In genomic region chr1:80021866-80022265, GRCm38 (mm10) we compare ENCODE assay signal across 24 mouse cellular contexts.
"Had no signal": no experiment of that assay in that cellular context is flagged by ENCODE, and none has a peak within 500 bp of the region (broad histone marks: within the 10 kb centered on the region; RNA-seq: fewer than 3 reads in every experiment).

No protein-coding gene starts in this region.

- ATAC-seq: liver, embryonic 12.5 days had no signal

- H3K27me3 ChIP-seq: limb, embryonic 13.5 days; liver, embryonic 12.5 days; liver, embryonic 15.5 days; lung, embryonic 15.5 days; megakaryocyte, embryonic 14.5 days; midbrain, embryonic 12.5 days had no signal

- H3K9ac ChIP-seq: limb, embryonic 13.5 days; liver, embryonic 12.5 days; liver, embryonic 15.5 days; lung, embryonic 15.5 days; midbrain, embryonic 12.5 days had no signal

- H3K9me3 ChIP-seq: limb, embryonic 10.5 days; limb, embryonic 13.5 days; liver, embryonic 12.5 days; liver, embryonic 15.5 days; lung, embryonic 15.5 days; megakaryocyte, embryonic 14.5 days; midbrain, embryonic 12.5 days had no signal

- DNase-seq: kidney, adult 2 months; kidney, postnatal 25 days; layer of hippocampus, adult 9-11 months; liver; lung, adult 18-20 months; lung, postnatal 10 days; lung, postnatal 36 days; right cerebral cortex, adult 18-20 months; right cerebral cortex, postnatal 14 days; right cerebral cortex, postnatal 4 days; thymus, adult 2 months; thymus, postnatal 14 days; thymus, postnatal 4 days had no signal

- H3K36me3 ChIP-seq: limb, embryonic 10.5 days; limb, embryonic 13.5 days; liver, embryonic 12.5 days; liver, embryonic 15.5 days; lung, embryonic 15.5 days; midbrain, embryonic 12.5 days had no signal

- H3K4me1 ChIP-seq: limb, embryonic 10.5 days; limb, embryonic 13.5 days; midbrain, embryonic 12.5 days had no signal

- H3K4me2 ChIP-seq: limb, embryonic 13.5 days; liver, embryonic 12.5 days; liver, embryonic 15.5 days; lung, embryonic 15.5 days; midbrain, embryonic 12.5 days had no signal

- H3K27ac ChIP-seq: kidney, postnatal 0 days; layer of hippocampus, adult 2 months; limb, embryonic 10.5 days; limb, embryonic 13.5 days; liver, embryonic 12.5 days; liver, embryonic 15.5 days; lung, embryonic 15.5 days; midbrain, embryonic 12.5 days; stomach, postnatal 0 days had no signal

- H3K4me3 ChIP-seq: layer of hippocampus, adult 2 months; limb, embryonic 10.5 days; limb, embryonic 13.5 days; liver, embryonic 12.5 days; liver, embryonic 15.5 days; lung, embryonic 15.5 days; megakaryocyte, embryonic 14.5 days; midbrain, embryonic 12.5 days; myocyte had no signal
